Mouse (Mus musculus) ES-Bruce4 (cell line): ENCODE results near the gene Gm21981. TPM values are rescaled to one million over a fixed set of nuclear protein-coding genes. Genes with fewer than 3 reads are reported as not detected.
"Not testable (repeated sequence)": the region's sequence is repeated elsewhere in the genome, so short reads cannot be mapped to it uniquely, and the experiment has no call there.

ENCODE experiments used
- H3K27ac ChIP-seq: 2 replicates; pipeline ENCODE4 v1.5.1; 2012; ENCODE audit warnings: low read length, inconsistent platforms; ENCODE audit not compliant: insufficient read depth
- H3K27me3 ChIP-seq: 2 replicates; pipeline ENCODE4 v1.6.1; 2012; ENCODE audit warnings: mild to moderate bottlenecking, low read length, inconsistent platforms; ENCODE audit not compliant: control insufficient read depth, poor library complexity, insufficient read depth, severe bottlenecking
- H3K36me3 ChIP-seq: 2 replicates; pipeline ENCODE4 v1.6.1; 2012; ENCODE audit warnings: inconsistent platforms, mild to moderate bottlenecking, low read length, moderate library complexity; ENCODE audit not compliant: control insufficient read depth, poor library complexity, insufficient read depth, severe bottlenecking
- H3K4me1 ChIP-seq: one replicate; pipeline ENCODE4 v1.8.1; 2011; ENCODE audit warnings: low read length; ENCODE audit not compliant: control insufficient read depth, insufficient read depth
- H3K4me3 ChIP-seq: 2 replicates; pipeline ENCODE4 v1.5.1; 2011; ENCODE audit warnings: low read depth, mild to moderate bottlenecking, low read length
- H3K9ac ChIP-seq: 2 replicates; pipeline ENCODE4 v1.6.1; 2012; ENCODE audit warnings: low read depth, mild to moderate bottlenecking, inconsistent platforms; ENCODE audit not compliant: poor library complexity, severe bottlenecking
- H3K9me3 ChIP-seq: replicated peaks from 2 replicates; pipeline ENCODE4 v1.6.1; 2012; ENCODE audit warnings: mild to moderate bottlenecking, low read length, inconsistent platforms; ENCODE audit not compliant: control insufficient read depth, poor library complexity, insufficient read depth, severe bottlenecking
- CTCF ChIP-seq: IDR thresholded peaks from one replicate; pipeline ENCODE4 v1.8.1; 2011; ENCODE audit warnings: low read depth, low read length
- EP300 ChIP-seq: IDR thresholded peaks from 2 replicates; pipeline ENCODE4 v1.6.1; 2011; ENCODE audit warnings: low read depth, low read length; ENCODE audit not compliant: insufficient read depth
- POLR2A ChIP-seq: IDR thresholded peaks from one replicate; pipeline ENCODE4 v1.8.1; 2011; ENCODE audit warnings: low read length; ENCODE audit not compliant: insufficient read depth
- polyA plus RNA-seq: library from polyadenylated mRNA; stranded (reverse); fragments of >200 nt; gene quantifications from 2 replicates; pipeline ENCODE4 v1.2.4, GENCODE M21; 2011; ENCODE audit warnings: low read depth; ENCODE audit not compliant: missing spikeins, insufficient read depth, insufficient read length

Gm21981 gene
- polyA plus RNA-seq, 1 experiment = 0.24 TPM

DNA sequence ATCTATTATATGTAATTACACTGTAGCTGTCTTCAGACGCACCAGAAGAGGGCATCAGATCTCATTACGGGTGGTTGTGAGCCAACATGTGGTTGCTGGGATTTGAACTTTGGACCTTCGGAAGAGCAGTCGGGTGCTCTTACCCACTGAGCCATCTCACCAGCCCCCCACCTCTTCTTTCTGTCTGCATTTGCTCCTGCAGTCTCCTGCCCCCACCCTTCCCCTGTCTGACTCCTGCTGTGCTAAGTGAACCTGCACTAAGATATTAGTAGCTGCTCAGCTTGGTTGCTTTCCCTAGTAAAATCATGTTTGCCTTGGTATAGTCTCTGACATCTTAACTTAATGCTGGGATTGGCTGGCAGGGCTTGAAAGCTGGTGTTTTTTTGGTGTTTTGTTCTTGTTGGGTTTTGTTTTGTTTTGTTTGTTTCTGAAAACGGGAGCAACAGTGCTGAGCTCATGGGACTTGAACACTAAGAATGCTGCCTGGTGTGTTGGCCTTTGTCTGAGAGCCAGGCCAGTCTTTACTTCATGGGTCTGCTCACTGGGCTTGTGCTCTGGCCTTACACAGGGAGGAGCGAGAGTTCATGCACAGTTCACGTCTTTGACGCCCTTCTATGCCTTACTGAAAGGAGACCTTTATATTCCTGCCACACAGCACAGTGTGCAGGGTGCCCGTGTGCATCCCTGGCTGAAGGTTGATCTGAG, 31.1 kb downstream of the Gm21981 start:
- no peak for TF ChIP-seq POLR2A
- no peak for TF ChIP-seq CTCF
- no peak for TF ChIP-seq EP300
- Histone ChIP-seq H3K9ac (no peak overlapping the region), H3K36me3 (no peaks in the 10 kb centered on the region), H3K9me3 (no peaks in the 10 kb centered on the region), H3K27me3 (no peaks in the 10 kb centered on the region), H3K4me3 (no peak overlapping the region), H3K4me1 (no peaks in the 10 kb centered on the region), H3K27ac (no peak overlapping the region)

DNA sequence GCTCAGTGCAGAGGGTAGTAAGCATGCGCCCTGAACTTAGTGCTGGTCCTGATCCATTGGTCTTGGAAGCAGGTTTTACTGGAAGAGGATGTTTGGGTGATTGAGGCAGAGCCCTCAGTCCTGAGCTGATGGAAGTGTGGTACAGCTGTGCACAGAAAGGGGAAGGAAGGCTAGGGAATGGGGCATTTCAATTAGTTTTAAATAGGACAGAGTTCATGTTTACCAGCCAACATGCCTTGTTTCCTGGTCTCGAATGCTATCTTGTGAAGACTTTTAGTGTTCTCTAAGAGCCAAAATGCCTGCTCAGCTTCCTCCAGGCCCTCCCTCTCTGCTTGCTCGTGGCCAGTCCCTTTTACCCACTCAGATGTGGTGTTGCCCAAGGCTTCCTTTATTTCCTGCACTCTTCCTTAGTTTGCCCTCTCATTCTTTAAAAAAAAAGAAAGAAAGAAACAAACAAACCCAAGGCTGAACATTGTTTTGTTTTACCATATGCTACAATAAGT, 35.5 kb downstream of the Gm21981 start:
- H3K9me3 ChIP-seq = no peaks in the 10 kb centered on the region
- no peaks in the 10 kb centered on the region for H3K36me3 ChIP-seq
- no peak overlapping the region for H3K27ac ChIP-seq
- H3K4me1 ChIP-seq = no peaks in the 10 kb centered on the region
- H3K9ac ChIP-seq = no peak overlapping the region
- H3K27me3 ChIP-seq = no peaks in the 10 kb centered on the region
- TF ChIP-seq POLR2A = no peak
- H3K4me3 ChIP-seq = no peak overlapping the region

DNA sequence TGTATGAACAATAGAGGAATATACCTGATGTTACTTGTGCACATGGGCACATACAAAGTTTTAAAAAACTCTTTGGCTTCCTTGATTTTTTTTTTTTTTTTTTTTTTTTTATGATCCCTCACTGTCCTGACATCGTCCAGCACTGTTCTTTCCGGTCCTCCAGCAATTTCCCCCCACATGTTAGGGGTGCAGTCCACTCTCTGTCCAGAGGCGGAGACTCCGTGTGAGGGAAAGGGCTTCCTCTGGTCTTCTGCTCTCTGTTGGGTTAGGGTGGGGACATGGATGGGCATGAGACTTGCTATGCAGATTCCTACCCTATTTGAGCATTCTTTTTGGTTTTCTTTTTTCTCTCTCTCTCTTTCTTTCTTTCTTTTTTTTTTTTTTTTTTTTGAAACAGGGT, 36.4 kb downstream of the Gm21981 start:
- Histone ChIP-seq H3K9me3 (no peaks in the 10 kb centered on the region), H3K27ac (no peak overlapping the region), H3K36me3 (no peaks in the 10 kb centered on the region), H3K4me1 (no peaks in the 10 kb centered on the region), H3K9ac (no peak overlapping the region), H3K4me3 (no peak overlapping the region), H3K27me3 (no peaks in the 10 kb centered on the region)
- TF ChIP-seq CTCF = no peak
- no peak for TF ChIP-seq POLR2A
- TF ChIP-seq EP300 = no peak

DNA sequence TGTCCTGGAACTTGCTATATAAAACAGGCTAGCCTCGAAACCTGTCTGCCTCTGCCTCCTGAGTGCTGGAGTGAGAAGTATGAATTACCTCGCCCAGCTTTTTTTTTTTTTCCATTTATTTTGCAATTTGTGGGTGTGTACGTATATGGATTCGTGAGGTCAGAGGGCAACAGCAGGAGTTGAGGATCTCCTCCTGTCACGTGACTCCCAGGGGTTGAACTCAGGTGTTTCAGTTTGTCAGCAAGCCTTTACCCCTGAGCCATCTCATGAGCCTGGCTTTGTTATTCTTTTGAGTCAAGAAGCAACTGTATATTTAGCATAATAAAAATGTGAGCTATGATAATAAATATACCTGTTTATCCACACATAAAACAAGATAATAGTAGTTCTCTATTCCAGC, 38.6 kb downstream of the Gm21981 start:
- Histone ChIP-seq H3K4me1 (no peaks in the 10 kb centered on the region), H3K9me3 (no peaks in the 10 kb centered on the region), H3K27ac (no peak overlapping the region), H3K27me3 (no peaks in the 10 kb centered on the region), H3K36me3 (no peaks in the 10 kb centered on the region), H3K9ac (no peak overlapping the region), H3K4me3 (no peak overlapping the region)
- no peak for TF ChIP-seq POLR2A
- no peak for TF ChIP-seq EP300
- no peak for TF ChIP-seq CTCF

DNA sequence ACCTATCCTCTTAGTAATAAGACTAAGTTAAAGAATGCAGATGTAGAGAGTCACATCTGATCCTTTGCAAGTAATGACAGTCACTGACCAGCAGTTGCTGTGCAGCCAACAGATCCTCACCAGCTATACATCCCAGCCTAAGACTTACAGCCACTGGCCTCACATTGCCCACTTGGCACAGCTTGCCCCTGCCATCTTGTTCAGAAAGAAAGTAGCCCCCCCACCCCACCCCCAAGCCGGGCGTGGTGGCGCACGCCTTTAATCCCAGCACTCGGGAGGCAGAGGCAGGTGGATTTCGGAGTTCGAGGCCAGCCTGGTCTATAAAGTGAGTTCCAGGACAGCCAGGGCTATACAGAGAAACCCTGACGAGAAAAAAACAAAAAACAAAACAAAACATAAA, 39.9 kb downstream of the Gm21981 start:
- H3K27me3 ChIP-seq, H3K4me3 ChIP-seq, H3K36me3 ChIP-seq, H3K9ac ChIP-seq, H3K9me3 ChIP-seq, H3K4me1 ChIP-seq, H3K27ac ChIP-seq: not testable (repeated sequence)

DNA sequence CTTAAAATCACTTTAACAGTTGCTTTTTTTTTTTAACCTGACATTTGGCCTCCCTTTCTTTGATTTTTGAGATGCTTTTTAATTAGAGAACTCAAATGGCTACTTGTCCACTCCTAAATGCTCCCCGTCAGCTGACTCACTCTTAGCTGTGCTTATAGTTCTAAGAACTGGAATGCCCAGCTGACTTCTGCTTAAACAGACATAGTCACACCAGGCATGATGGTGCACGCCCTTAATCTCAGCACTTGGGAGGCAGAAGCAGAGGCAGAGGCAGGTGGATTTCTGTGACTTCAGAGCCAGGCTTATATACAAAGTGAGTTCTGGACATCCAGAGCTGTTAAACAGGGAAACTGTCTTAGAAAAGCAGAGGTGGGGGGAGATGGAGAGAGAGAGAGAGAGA, 42.3 kb downstream of the Gm21981 start:
- no peak overlapping the region for H3K9ac ChIP-seq
- TF ChIP-seq EP300 = no peak
- no peak for TF ChIP-seq POLR2A
- TF ChIP-seq CTCF = no peak
- H3K27me3 ChIP-seq = no peaks in the 10 kb centered on the region
- H3K27ac ChIP-seq = no peak overlapping the region
- H3K9me3 ChIP-seq = no peaks in the 10 kb centered on the region
- H3K36me3 ChIP-seq = no peaks in the 10 kb centered on the region
- no peak overlapping the region for H3K4me3 ChIP-seq
- H3K4me1 ChIP-seq = no peaks in the 10 kb centered on the region
